Comparison of ENCODE assay signal across 18 mouse cellular contexts in the genomic region with DNA sequence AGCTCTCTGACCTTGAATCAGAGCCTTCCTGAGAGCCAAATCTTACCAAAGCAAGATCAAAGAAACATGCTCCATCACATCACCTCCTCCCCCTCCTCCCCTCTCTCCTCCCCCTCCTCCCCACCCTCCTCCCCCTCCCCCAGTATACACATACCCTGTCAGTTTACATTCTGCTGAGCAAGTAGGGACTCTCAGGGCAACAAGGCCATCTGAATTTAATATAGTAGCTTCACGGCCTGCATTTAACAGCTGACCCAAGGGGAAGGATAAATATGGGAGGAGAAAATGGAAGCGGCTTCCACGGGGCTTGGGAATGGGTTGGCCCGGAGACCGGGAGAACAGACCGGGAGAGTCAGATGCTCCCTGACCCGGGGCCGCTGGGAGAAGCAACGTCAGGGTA. TPM values are rescaled to one million over a fixed set of nuclear protein-coding genes. Genes with fewer than 3 reads are reported as not detected.
DNase-seq lines count a peak whose midpoint lies in the region; ATAC-seq lines count a peak whose summit lies in the region.
"Had no signal": no experiment of that assay in that cellular context is flagged by ENCODE, and none has a peak within 500 bp of the region (broad histone marks: within the 10 kb centered on the region; RNA-seq: fewer than 3 reads in every experiment).

No protein-coding gene starts in this region.

- H3K27me3 ChIP-seq in liver, embryonic 16.5 days (ENCODE audit: control insufficient read depth, insufficient read depth, low read depth, low read length), result no peaks in the 10 kb centered on the region
- no peaks in the 10 kb centered on the region for H3K27me3 ChIP-seq in liver, embryonic 11.5 days (replicated peaks; ENCODE audit: control insufficient read depth, insufficient read depth, low read length)
- no peaks in the 10 kb centered on the region for H3K27me3 ChIP-seq in hindbrain, embryonic 11.5 days (ENCODE audit: control insufficient read depth, insufficient read depth, low read length)
- no peaks in the 10 kb centered on the region for H3K27me3 ChIP-seq in hindbrain, embryonic 15.5 days
- no peaks in the 10 kb centered on the region for H3K27me3 ChIP-seq in midbrain, embryonic 13.5 days
- H3K27me3 ChIP-seq: forebrain, embryonic 15.5 days; limb, embryonic 13.5 days; lung, embryonic 15.5 days had no signal

- H3K36me3 ChIP-seq in liver, embryonic 16.5 days (ENCODE audit: control insufficient read depth, insufficient read depth), result no peaks in the 10 kb centered on the region
- 0 out of 2 replicates have a peak, but pooled peaks cover 2% of the 10 kb centered on the region for H3K36me3 ChIP-seq in liver, embryonic 11.5 days (ENCODE audit: control insufficient read depth, insufficient read depth, low read length)
- H3K36me3 ChIP-seq in hindbrain, embryonic 11.5 days (ENCODE audit: control insufficient read depth, insufficient read depth, low read length), result no peaks in the 10 kb centered on the region
- H3K36me3 ChIP-seq in hindbrain, embryonic 15.5 days, result no peaks in the 10 kb centered on the region
- H3K36me3 ChIP-seq in midbrain, embryonic 13.5 days, result peaks cover 11% of the 10 kb centered on the region
- H3K36me3 ChIP-seq: forebrain, embryonic 15.5 days; lung, embryonic 15.5 days had no signal

- H3K4me3 ChIP-seq in liver, embryonic 16.5 days (ENCODE audit: low read depth, low read length), result peak overlapping the region; percentile 52
- H3K4me3 ChIP-seq in liver, embryonic 11.5 days (ENCODE audit: low read depth, low read length), result no peak overlapping the region
- no peak overlapping the region for H3K4me3 ChIP-seq in hindbrain, embryonic 11.5 days (ENCODE audit: low read depth, low read length)
- no peak overlapping the region for H3K4me3 ChIP-seq in hindbrain, embryonic 15.5 days
- no peak overlapping the region for H3K4me3 ChIP-seq in midbrain, embryonic 13.5 days (replicated peaks)
- H3K4me3 ChIP-seq: forebrain, embryonic 15.5 days; limb, embryonic 13.5 days; lung, embryonic 15.5 days had no signal

- DNase-seq in liver, embryonic 11.5 days (ENCODE audit: low spot score), result no peak
- peak; percentile 25 for DNase-seq in hindbrain, embryonic 11.5 days (ENCODE audit: low spot score)
- no peak for DNase-seq in kidney, adult 8-10 months
- DNase-seq in MN1 (ENCODE audit: low spot score), result no peak
- no peak for DNase-seq in natural killer cell, adult 2 months (ENCODE audit: low spot score in 2 of 2)
- DNase-seq: cerebellum, adult 9-11 months; gastrocnemius, postnatal 36 days; right cerebral cortex, postnatal 14 days; spleen, adult 18-20 months; thymus, postnatal 36 days had no signal

- H3K9me3 ChIP-seq in liver, embryonic 16.5 days (replicated peaks; ENCODE audit: control insufficient read depth, low read length), result no peaks in the 10 kb centered on the region
- no peaks in the 10 kb centered on the region for H3K9me3 ChIP-seq in liver, embryonic 11.5 days (ENCODE audit: control insufficient read depth, low read length)
- H3K9me3 ChIP-seq in hindbrain, embryonic 11.5 days (ENCODE audit: control insufficient read depth, low read length), result no peaks in the 10 kb centered on the region
- H3K9me3 ChIP-seq in hindbrain, embryonic 15.5 days, result no peaks in the 10 kb centered on the region; the same call in 1 of the 2 replicates
- H3K9me3 ChIP-seq in midbrain, embryonic 13.5 days, result peaks cover 7% of the 10 kb centered on the region
- H3K9me3 ChIP-seq: forebrain, embryonic 15.5 days; lung, embryonic 15.5 days had no signal

- no peak for ATAC-seq in liver, embryonic 16.5 days (ENCODE audit: low read depth)
- ATAC-seq in liver, embryonic 11.5 days (replicated peaks; ENCODE audit: low FRiP score), result no peak
- ATAC-seq in hindbrain, embryonic 11.5 days (ENCODE audit: low FRiP score), result peak; percentile 31
- no peak for ATAC-seq in hindbrain, embryonic 15.5 days (ENCODE audit: low FRiP score, low read depth)
- peak; percentile 48; the same call in 1 of the 2 replicates for ATAC-seq in midbrain, embryonic 13.5 days
- ATAC-seq: forebrain, embryonic 15.5 days; intestine, postnatal 0 days had no signal

- H3K4me1 ChIP-seq in liver, embryonic 16.5 days (ENCODE audit: control insufficient read depth, low read depth, low read length), result no peaks in the 10 kb centered on the region
- peaks cover 2% of the 10 kb centered on the region; the same call in 1 of the 2 replicates for H3K4me1 ChIP-seq in liver, embryonic 11.5 days (replicated peaks; ENCODE audit: control insufficient read depth, insufficient read depth, low read length)
- 0 out of 2 replicates have a peak, but pooled peaks cover 5% of the 10 kb centered on the region for H3K4me1 ChIP-seq in hindbrain, embryonic 11.5 days (replicated peaks; ENCODE audit: control insufficient read depth, insufficient read depth, low read length)
- H3K4me1 ChIP-seq in hindbrain, embryonic 15.5 days (replicated peaks), result peaks cover 26% of the 10 kb centered on the region
- H3K4me1 ChIP-seq in midbrain, embryonic 13.5 days (replicated peaks), result peaks cover 44% of the 10 kb centered on the region

- 54% methylated on average over 9 of the region's 9 CpGs for WGBS in liver, embryonic 16.5 days (ENCODE audit: insufficient replicate concordance)
- WGBS in liver, embryonic 11.5 days, result 56% methylated on average over 9 of the region's 9 CpGs
- WGBS in hindbrain, embryonic 11.5 days, result 49% methylated on average over 9 of the region's 9 CpGs
- WGBS in hindbrain, embryonic 15.5 days, result 44% methylated on average over 9 of the region's 9 CpGs
- 56% methylated on average over 9 of the region's 9 CpGs for WGBS in midbrain, embryonic 13.5 days

- no peak overlapping the region for H3K27ac ChIP-seq in liver, embryonic 16.5 days (ENCODE audit: low read length)
- H3K27ac ChIP-seq in liver, embryonic 11.5 days (ENCODE audit: low read depth, low read length), result no peak overlapping the region
- H3K27ac ChIP-seq in hindbrain, embryonic 11.5 days (ENCODE audit: low read depth, low read length), result peak overlapping the region; percentile 80
- 0 out of 2 replicates have a peak overlapping the region, but pooled peaks have one; percentile 14 for H3K27ac ChIP-seq in hindbrain, embryonic 15.5 days (replicated peaks)
- peak overlapping the region; percentile 68 for H3K27ac ChIP-seq in midbrain, embryonic 13.5 days
- H3K27ac ChIP-seq: forebrain, embryonic 15.5 days; limb, embryonic 13.5 days; lung, embryonic 15.5 days; macrophage had no signal

- no peak overlapping the region for H3K9ac ChIP-seq in liver, embryonic 16.5 days (ENCODE audit: low read depth, low read length)
- no peak overlapping the region for H3K9ac ChIP-seq in liver, embryonic 11.5 days (ENCODE audit: low read depth, low read length)
- H3K9ac ChIP-seq in hindbrain, embryonic 11.5 days (ENCODE audit: low read depth, low read length), result no peak overlapping the region
- H3K9ac ChIP-seq in hindbrain, embryonic 15.5 days, result no peak overlapping the region
- 0 out of 2 replicates have a peak overlapping the region, but pooled peaks have one; percentile 16 for H3K9ac ChIP-seq in midbrain, embryonic 13.5 days (replicated peaks)
- H3K9ac ChIP-seq: forebrain, embryonic 15.5 days; lung, embryonic 15.5 days had no signal

- peak overlapping the region; percentile 36; the same call in 1 of the 2 replicates for H3K4me2 ChIP-seq in liver, embryonic 16.5 days (ENCODE audit: low read depth, low read length)
- no peak overlapping the region for H3K4me2 ChIP-seq in liver, embryonic 11.5 days
- H3K4me2 ChIP-seq in hindbrain, embryonic 11.5 days (replicated peaks; ENCODE audit: low read depth, low read length), result no peak overlapping the region
- no peak overlapping the region for H3K4me2 ChIP-seq in hindbrain, embryonic 15.5 days
- no peak overlapping the region for H3K4me2 ChIP-seq in midbrain, embryonic 13.5 days (replicated peaks)
- H3K4me2 ChIP-seq: forebrain, embryonic 15.5 days; limb, embryonic 13.5 days; lung, embryonic 15.5 days had no signal

RNA-seq across cellular contexts. Expression of gene Cux2, which starts 32.1 kb away (rescaled TPM):
- 1.4 and 3.1 TPM in 2 replicates for polyA plus RNA-seq in liver, embryonic 16.5 days (2015; fragmentation: Nextera tagmentation; extraction: Ambion mirVana)
- 4.9 and 5.2 TPM in 2 replicates for polyA plus RNA-seq in liver, embryonic 11.5 days (2014; fragmentation: Nextera tagmentation; extraction: Ambion mirVana)
- polyA plus RNA-seq in hindbrain, embryonic 11.5 days (2014; fragmentation: Nextera tagmentation; extraction: Ambion mirVana), result 13.7 and 17.4 TPM in 2 replicates
- 20.7 and 23.3 TPM in 2 replicates for polyA plus RNA-seq in hindbrain, embryonic 15.5 days (2015; fragmentation: Nextera tagmentation; extraction: Ambion mirVana)
- polyA plus RNA-seq in midbrain, embryonic 13.5 days (2015; fragmentation: Nextera tagmentation; extraction: Ambion mirVana), result 22.7 and 23.8 TPM in 2 replicates
- polyA plus RNA-seq: macrophage had no signal

Comparison
In these comparisons a context has a peak if more than half of its experiments do, and no peak if none do; other contexts are left out.
1. ATAC-seq: peak in hindbrain, embryonic 11.5 days (single experiment) and midbrain, embryonic 13.5 days (single experiment); none in liver, embryonic 16.5 days (single experiment), liver, embryonic 11.5 days (single experiment) and hindbrain, embryonic 15.5 days (single experiment).
2. H3K27ac ChIP-seq: peak in hindbrain, embryonic 11.5 days (single experiment), hindbrain, embryonic 15.5 days (single experiment) and midbrain, embryonic 13.5 days (single experiment); none in liver, embryonic 16.5 days (single experiment) and liver, embryonic 11.5 days (single experiment).